Mouse (Mus musculus): ENCODE results near the gene Gm28635. TPM values are rescaled to one million over a fixed set of nuclear protein-coding genes. Genes with fewer than 3 reads are reported as not detected.
A peak's percentile ranks its signal among the peaks of the same experiment; 100 is the strongest.
"Not testable (repeated sequence)": the region's sequence is repeated elsewhere in the genome, so short reads cannot be mapped to it uniquely, and the experiment has no call there.

The Gm28635 gene
- polyA plus RNA-seq, 1 experiment from 2014 or later: not detected

- DNase-seq (ENCODE audit: low spot score): no peak
These were observed 10.4 kb upstream of the Gm28635 start for GRCm38 (mm10) chr2:84688080-84688844.

GRCm38 (mm10) chr2:84682605-84683183, 4.9 kb upstream of the Gm28635 start:
- DNase-seq (ENCODE audit: low spot score): no peak

GRCm38 (mm10) chr2:84679016-84679415, 1.2 kb upstream of the Gm28635 start, which contains the start of gene Tmx2:
Gene Tmx2 (minus strand): TSS chr2:84679140.
- DNase-seq (ENCODE audit: low spot score): no peak

GRCm38 (mm10) chr2:84677270-84677967, 422 bp downstream of the Gm28635 start:
- no peak for DNase-seq (ENCODE audit: low spot score)

GRCm38 (mm10) chr2:84671535-84671934, 6.3 kb downstream of the Gm28635 start:
- DNase-seq (ENCODE audit: low spot score): not testable (repeated sequence)

GRCm38 (mm10) chr2:84670569-84670933, 7.3 kb downstream of the Gm28635 start, which contains the start of gene Selenoh:
Gene Selenoh (minus strand): TSS chr2:84670770.
- peak; percentile 94 for DNase-seq (ENCODE audit: low spot score)

- peak; percentile 5 for DNase-seq (ENCODE audit: low spot score)
These were observed 7.8 kb downstream of the Gm28635 start for GRCm38 (mm10) chr2:84669828-84670568.

- no peak for DNase-seq (ENCODE audit: low spot score)
These were observed 11.8 kb downstream of the Gm28635 start for GRCm38 (mm10) chr2:84666081-84666480.

- DNase-seq (ENCODE audit: low spot score): peak; percentile 61
These were observed 15.0 kb downstream of the Gm28635 start for GRCm38 (mm10) chr2:84662866-84663265.

GRCm38 (mm10) chr2:84660253-84660652, 17.6 kb downstream of the Gm28635 start:
- peak; percentile 73 for DNase-seq (ENCODE audit: low spot score)

- no peak for DNase-seq (ENCODE audit: low spot score)
These were observed 19.0 kb downstream of the Gm28635 start, which contains the start of gene Btbd18 for GRCm38 (mm10) chr2:84658806-84659205. Gene Btbd18 (plus strand): TSS chr2:84659079.

- DNase-seq (ENCODE audit: low spot score): no peak
These were observed 22.0 kb downstream of the Gm28635 start for GRCm38 (mm10) chr2:84655864-84656263.

GRCm38 (mm10) chr2:84653354-84653753, 24.5 kb downstream of the Gm28635 start:
- no peak for DNase-seq (ENCODE audit: low spot score)

GRCm38 (mm10) chr2:84650464-84651195, 27.2 kb downstream of the Gm28635 start, which contains the start of gene Ctnnd1:
Gene Ctnnd1 (minus strand): TSS chr2:84650765.
- peak; percentile 20 for DNase-seq (ENCODE audit: low spot score)

- no peak for DNase-seq (ENCODE audit: low spot score)
These were observed 28.2 kb downstream of the Gm28635 start for GRCm38 (mm10) chr2:84649674-84650073.

GRCm38 (mm10) chr2:84648369-84648768, 29.5 kb downstream of the Gm28635 start:
- no peak for DNase-seq (ENCODE audit: low spot score)

GRCm38 (mm10) chr2:84647051-84647568, 30.7 kb downstream of the Gm28635 start:
- DNase-seq (ENCODE audit: low spot score): no peak

GRCm38 (mm10) chr2:84646138-84646537, 31.7 kb downstream of the Gm28635 start:
- no peak for DNase-seq (ENCODE audit: low spot score)

- DNase-seq (ENCODE audit: low spot score): no peak
These were observed 37.0 kb downstream of the Gm28635 start for GRCm38 (mm10) chr2:84640833-84641232.

Measured in thymus, postnatal 0 days (tissue).